Mouse (Mus musculus): ENCODE measurements at regions not wholly inside any gene's neighbourhood (a gene's known extent, or its start where the extent isn't known, plus 50 kb on each side); places are given as distances from the start of the nearest gene placed in this dataset.

DNA sequence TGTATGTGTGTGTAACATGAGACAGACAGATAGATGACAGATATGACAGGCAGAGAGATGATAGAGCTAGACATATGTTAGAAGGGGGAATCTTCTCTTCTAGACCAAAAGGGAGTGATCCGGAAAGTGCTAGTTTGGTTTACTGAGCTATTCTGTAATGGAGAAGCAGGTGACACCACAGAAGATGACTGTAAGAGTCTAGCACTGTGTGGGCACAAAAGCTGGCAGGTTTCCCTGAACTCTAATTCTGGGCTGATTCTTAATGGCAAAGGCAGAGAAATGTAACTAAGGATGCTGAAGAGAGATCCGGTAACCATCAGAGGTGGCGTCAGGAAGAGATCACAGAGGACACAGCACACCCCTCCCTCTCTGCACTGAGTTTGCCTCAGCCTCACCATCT is 136.2 kb downstream of the Gm815 start:
- intact Hi-C loops (cut with DNase I): no loop called here
- DNase-seq: no peak

DNA sequence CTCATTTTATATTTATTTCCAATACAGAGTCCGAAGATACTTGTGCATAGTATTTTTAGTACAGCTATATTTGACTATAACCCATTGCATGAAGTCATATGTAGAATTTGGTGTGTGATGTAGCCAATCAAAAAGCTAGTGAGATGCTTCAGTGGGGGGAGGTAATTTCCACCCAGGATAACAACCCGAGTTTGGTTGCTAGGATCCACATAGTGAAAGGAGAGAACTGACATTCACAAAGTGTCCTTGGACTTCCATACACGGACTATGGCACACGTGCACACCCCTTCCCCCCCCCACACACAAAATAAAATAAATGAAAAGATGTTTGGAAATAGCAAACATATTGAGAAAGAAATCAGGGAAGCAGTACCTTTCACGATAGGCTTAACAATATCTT is 137.2 kb downstream of the Gm815 start:
- intact Hi-C loops (cut with DNase I): no loop called here

GRCm38 (mm10) chr19:27028834-27029233 is 143.2 kb downstream of the Gm815 start:
- intact Hi-C loops (cut with DNase I): no loop called here
- DNase-seq: no peak

More for the DNA sequence above, 137.2 kb downstream of the Gm815 start:
- DNase-seq: no peak

DNA sequence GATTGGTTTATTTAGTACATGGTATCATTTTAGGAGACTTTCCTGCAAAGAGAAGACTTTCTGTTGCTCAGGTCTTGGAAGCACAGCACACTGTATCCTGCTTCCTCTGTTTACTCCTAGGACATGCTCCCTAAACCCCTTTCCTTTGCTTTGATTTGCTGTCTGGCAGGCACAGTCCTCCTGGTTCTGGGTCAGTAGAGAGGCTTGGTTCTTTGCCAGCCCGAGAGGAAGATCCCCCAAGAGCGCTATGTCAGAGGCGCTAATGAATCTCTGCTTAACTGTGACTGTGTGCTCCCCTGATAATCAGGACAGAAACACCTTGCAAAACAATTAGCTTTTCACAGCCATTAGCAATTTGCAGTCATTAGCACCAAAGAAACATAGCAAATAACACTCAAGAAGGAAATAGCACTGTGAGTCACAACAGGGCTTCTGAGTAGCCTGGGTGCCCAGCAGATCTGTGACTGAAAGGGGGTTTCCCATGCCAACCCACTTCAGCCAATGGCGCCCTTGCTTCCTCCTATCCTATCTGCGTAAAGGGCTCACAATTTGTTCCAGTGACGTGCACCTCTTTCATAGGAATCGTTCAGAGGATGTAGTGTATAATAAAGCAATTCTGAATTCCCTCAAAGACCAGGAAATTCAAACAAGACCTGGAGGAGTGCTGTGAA is 145.5 kb downstream of the Gm815 start:
- intact Hi-C loops (cut with DNase I): no loop called here
- DNase-seq: no peak

DNA sequence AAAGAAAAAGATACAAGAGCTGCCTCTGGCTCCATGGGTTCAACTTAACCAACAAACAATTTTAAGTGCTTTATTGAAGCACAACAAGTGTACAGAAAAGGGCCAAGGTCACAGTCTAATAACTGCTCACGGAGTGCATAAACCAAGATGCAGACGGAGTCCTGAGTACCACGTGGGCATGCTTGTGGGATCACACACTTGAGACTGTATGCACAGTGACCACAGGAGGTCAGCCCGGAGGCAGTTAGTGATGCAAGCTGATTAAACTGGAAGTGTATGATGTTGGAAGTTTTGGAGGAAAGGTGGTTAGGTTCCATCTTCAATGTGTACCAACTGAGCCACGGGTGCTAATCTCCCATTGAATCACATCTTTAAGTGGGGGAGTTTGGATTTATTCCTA is 146.9 kb downstream of the Gm815 start:
- intact Hi-C loops (cut with DNase I): no loop called here
- no peak for DNase-seq

- DNase-seq: no peak
- intact Hi-C loops (cut with DNase I): no loop called here
Observed at GRCm38 (mm10) chr19:27038298-27038697, 152.6 kb downstream of the Gm815 start.

DNA sequence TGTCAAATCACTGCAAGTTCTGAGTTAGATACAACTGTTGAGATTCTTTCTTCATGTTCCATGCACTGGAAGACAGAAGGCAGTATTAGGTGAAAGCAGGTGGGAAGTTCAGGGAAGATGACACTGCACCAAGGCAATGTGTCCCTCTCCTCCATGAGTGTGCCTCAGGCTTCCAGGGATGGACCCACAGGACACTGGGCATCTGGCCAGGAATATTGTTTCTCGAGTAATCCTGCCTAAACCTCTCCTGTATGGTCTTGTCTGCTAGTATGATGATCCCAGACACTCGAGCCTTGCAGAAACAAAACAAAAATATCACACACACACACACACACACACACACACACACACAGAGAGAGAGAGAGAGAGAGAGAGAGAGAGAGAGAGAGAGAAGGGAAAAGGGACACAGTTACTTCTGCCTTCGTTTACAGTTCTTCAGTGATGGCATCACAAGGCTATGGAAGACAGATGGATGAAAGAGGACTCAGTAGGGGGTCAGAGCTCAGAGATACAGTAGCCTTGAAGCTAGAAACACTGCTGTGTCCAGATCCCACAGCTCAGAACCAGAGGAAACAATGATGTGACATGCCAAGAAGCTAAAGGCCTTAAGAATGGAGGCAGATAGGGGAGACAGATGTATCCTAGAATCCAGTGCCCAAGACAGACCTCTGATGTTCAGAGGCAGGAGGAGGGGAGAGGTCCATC is 154.8 kb downstream of the Gm815 start:
- intact Hi-C loops (cut with DNase I): no loop called here
- DNase-seq: no peak

GRCm38 (mm10) chr19:27066449-27067181 is 149.7 kb upstream of the Vldlr start:
- no peak for DNase-seq
- intact Hi-C loops (cut with DNase I): no loop called here

DNA sequence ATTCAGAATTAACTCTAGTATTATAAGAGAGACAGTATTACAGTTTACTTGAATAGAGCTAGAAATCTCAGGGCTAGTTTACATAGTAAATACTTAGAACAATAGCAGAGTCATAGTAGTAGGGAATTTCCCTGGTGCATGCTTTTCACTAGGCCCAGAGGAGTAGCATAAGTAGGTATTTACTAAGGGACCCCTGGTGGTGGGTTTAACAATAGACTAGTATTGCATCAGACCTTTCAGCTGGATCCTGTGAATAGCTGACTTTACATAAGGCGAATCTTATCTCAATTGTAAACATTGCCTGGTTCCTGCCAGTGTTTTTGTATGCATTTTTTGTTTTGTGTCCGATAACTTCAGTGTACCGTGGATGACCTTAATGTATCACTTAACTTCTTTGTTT is 143.0 kb upstream of the Vldlr start:
- intact Hi-C loops (cut with DNase I): no loop called here

GRCm38 (mm10) chr19:27075019-27075418 is 141.3 kb upstream of the Vldlr start:
- intact Hi-C loops (cut with DNase I): no loop called here
- DNase-seq: no peak

More for the DNA sequence above, 143.0 kb upstream of the Vldlr start:
- DNase-seq: no peak

DNA sequence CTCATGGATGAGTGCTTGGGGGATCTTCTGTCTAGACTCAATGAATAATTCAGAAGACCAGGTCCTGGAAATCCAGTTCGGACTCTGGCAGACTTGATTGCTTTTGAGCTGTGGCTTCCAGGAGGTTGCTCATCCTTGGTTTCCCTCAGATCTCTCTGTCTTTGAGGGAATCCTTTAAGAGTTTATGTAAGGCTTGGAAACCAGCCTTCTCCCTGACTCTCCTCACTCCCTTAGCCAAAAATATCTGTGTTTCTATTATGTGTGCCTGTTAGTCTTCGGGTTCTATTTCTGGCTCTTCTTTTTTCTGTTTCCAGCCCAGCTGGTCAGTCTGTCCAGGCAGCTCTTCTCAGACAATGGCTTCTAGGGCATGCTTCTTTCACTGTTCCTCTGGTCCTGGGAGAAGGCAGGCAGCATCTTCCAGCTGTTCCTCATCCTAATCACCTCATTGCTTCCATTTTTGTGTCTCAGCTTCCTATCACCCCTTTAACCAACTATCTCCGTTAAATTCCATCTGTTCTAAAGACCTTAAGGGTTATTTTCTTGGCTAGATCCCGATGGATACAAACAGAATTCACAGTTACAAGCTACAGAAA is 139.3 kb upstream of the Vldlr start:
- no peak for DNase-seq
- intact Hi-C loops (cut with DNase I): no loop called here

GRCm38 (mm10) chr19:27087344-27087743 is 128.9 kb upstream of the Vldlr start:
- intact Hi-C loops (cut with DNase I): no loop called here
- no peak for DNase-seq

DNA sequence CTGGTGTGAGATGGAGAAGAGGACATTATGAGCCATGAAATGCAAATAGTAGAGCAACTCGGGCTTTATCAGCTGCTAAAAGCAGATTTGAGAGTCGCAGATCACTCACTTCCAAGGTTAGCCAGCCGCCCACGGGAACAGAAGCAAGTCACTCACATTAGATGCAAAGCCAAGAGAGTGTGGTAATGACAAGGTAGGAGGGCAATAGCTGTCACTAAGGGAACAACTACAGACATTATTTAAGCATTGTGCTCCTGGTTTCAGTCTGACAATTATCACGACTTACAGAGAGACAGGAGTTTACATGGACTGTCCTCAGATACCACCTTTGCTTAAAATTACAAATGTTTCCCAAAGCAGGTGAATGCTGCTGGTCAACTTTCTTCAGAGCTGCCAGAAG is 128.5 kb upstream of the Vldlr start:
- intact Hi-C loops (cut with DNase I): no loop called here

DNA sequence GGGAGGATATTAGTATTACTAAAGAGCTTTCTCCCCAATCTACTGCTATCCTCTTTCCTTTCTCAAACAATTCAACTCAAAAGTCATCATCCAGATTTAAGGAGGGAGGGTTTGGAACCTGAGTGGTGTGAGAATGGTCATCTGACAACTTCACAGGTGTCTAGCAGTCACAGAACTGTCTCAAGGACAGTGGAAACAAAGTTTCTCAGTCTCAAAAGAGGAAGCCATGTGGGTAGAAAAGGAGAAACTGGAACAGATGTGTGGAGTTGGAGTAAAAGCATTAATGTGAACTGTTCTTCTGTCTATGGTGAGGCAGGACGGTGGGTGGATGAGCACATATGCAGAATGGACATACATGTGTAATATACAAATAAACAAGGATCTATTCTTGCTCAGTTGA is 127.2 kb upstream of the Vldlr start:
- intact Hi-C loops (cut with DNase I): no loop called here

More for the DNA sequence above, 128.5 kb upstream of the Vldlr start:
- DNase-seq: no peak

GRCm38 (mm10) chr19:27091603-27092002 is 124.7 kb upstream of the Vldlr start:
- intact Hi-C loops (cut with DNase I): no loop called here
- no peak for DNase-seq

More for the DNA sequence above, 127.2 kb upstream of the Vldlr start:
- no peak for DNase-seq

DNA sequence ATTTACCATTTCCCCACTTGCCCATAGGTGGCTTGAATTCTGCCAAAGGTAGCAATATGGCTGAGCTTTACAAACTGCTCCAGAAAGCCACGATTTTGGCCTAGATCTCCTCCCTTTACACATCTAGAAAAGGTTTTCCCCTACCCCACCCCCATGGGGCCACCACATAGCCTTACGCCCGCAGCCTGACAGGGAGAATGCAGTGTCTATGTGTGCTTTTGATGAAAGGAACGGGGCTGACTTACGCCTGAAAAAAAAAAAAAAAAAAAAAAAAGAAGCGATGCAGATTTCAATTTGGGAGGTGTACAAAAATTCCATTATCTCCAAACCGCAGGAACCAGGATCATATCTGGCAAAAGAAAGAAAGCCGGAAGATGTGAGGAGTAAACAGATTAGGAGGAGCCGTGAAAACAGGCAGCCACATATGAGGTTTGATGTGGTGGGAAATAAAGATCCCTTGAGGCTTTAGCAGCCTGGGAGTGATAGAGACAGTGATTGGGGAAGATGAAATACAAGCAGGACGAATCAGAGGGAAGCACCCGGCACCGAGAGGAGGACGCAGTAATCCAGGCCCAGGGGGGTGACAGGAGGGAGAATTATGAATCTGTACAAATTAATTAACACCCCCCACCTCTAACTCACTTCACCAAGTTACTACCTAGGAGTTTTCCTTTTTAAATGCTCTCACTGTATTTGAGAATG is 121.4 kb upstream of the Vldlr start:
- intact Hi-C loops (cut with DNase I): no loop called here
- no peak for DNase-seq

- intact Hi-C loops (cut with DNase I): no loop called here
- DNase-seq: peak in 1 of 2 experiments; percentile 21
Observed at GRCm38 (mm10) chr19:27099921-27100320, 116.4 kb upstream of the Vldlr start.

DNA sequence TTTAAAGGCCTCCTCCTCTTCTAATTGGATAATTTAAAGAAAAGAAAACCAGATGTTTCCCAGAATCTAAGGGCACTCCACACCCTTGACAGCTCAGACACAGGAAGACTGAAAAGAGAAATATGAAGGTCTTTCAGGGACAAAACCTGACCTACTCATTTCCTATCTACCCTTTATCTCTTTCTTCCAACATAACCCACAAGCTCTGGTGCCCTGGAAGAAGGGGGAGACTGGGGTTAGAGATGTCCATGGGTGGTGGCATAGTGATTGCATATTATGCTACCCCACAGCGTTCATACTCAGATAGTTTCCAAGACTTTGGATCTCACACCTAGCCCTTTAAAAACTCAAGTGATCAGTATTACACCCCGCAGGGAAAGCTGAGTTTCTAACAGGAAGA is 105.8 kb upstream of the Vldlr start:
- intact Hi-C loops (cut with DNase I): no loop called here
- no peak for DNase-seq

DNA sequence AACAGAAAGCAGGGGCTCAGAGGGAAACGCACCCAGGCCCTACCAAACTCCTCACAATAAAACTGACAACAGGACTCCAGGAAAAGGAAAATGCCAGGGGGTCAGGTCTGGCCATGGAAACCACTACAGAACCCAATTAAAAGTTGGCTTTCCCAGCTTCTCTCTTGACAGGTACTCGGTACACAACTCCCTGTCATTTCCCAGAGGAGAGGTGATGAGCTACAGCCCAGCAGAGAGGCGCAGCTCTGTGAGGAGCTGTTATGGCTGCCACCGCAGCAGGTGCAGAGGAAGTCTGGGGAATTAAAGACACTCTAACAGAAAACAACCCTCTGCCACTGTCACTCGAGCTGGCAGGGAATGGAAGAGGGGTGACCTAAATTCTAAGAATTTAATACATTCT is 95.4 kb upstream of the Vldlr start:
- no peak for DNase-seq

DNA sequence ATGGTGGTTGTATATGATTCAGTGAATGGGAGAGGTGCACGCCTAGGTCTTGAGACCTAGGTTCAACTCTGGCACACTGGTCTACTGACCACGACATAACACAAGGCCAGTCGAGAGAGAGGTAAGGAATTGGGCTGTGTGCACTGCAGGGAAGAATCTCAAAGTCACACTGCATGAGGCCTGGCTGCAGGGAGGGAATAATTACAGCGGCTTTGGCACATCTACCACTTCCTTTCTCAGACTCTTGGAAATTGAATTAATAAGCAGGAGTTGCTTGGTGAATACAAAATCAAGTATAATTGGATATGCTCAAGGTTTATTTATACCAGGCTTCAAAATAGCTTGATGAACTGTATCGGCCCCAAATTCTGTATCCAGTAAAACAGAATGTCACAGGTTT is 93.9 kb upstream of the Vldlr start:
- DNase-seq: no peak

More for the DNA sequence above, 95.4 kb upstream of the Vldlr start:
- intact Hi-C loops (cut with DNase I): loop anchor here (5.0 kb wide), 1 partner anchor 96 kb away; the partner anchor contains the start of gene Vldlr

More for the DNA sequence above, 93.9 kb upstream of the Vldlr start:
- intact Hi-C loops (cut with DNase I): loop anchor here (2.0 to 5.0 kb wide), 2 partner anchors 95 to 296 kb away; partner anchors contain the start of gene Vldlr
